Mouse (Mus musculus) heart, embryonic 13.5 days (tissue): ENCODE measurements around the gene Pik3ca. TPM values are rescaled to one million over a fixed set of nuclear protein-coding genes. Genes with fewer than 3 reads are reported as not detected.

Experiments
- ATAC-seq: fragments of 200-750 bp; cut with Nextera tagmentation; 2 replicates; pipeline ENCODE4 v1.8.0; 2017; ENCODE audit warnings: moderate TSS enrichment; ENCODE audit not compliant: insufficient number of reproducible peaks, low FRiP score, low TSS enrichment; ENCODE audit errors: extremely low read depth
- H3K27ac ChIP-seq: fragments of 300-500 bp; sonication (generic); replicated peaks from 2 replicates; pipeline ENCODE4 v1.5.1; 2015; ENCODE audit warnings: moderate library complexity, mild to moderate bottlenecking, inconsistent platforms
- H3K27me3 ChIP-seq: fragments of 300-500 bp; sonication (generic); replicated peaks from 2 replicates; pipeline ENCODE4 v1.6.1; 2015; ENCODE audit warnings: mild to moderate bottlenecking, inconsistent platforms
- H3K36me3 ChIP-seq: fragments of 300-500 bp; sonication (generic); 2 replicates; pipeline ENCODE4 v1.6.1; 2015; ENCODE audit warnings: mild to moderate bottlenecking, inconsistent platforms
- H3K4me1 ChIP-seq: fragments of 300-500 bp; sonication (generic); 2 replicates; pipeline ENCODE4 v1.6.1; 2015; ENCODE audit warnings: inconsistent platforms
- H3K4me2 ChIP-seq: fragments of 300-500 bp; sonication (generic); 2 replicates; pipeline ENCODE4 v1.6.1; 2015; ENCODE audit warnings: inconsistent platforms, mild to moderate bottlenecking, moderate library complexity
- H3K4me3 ChIP-seq: fragments of 300-500 bp; sonication (generic); 2 replicates; pipeline ENCODE4 v1.5.1; 2015; ENCODE audit warnings: moderate library complexity, mild to moderate bottlenecking, inconsistent platforms
- H3K9ac ChIP-seq: fragments of 300-500 bp; sonication (generic); 2 replicates; pipeline ENCODE4 v1.6.1; 2015; ENCODE audit warnings: inconsistent platforms, mild to moderate bottlenecking, moderate library complexity
- H3K9me3 ChIP-seq: fragments of 300-500 bp; sonication (generic); 2 replicates; pipeline ENCODE4 v1.6.1; 2016; ENCODE audit warnings: inconsistent platforms
- WGBS: fragments of 180-500 bp; shearing (Covaris S2); methylation state at CpG from one replicate; pipeline ENCODE4 v1.1.7; 2015; ENCODE audit warnings: mixed read lengths; 5-methylcytosine and 5-hydroxymethylcytosine counted together
- polyA plus RNA-seq: library from polyadenylated mRNA; unstranded; fragments of >200 nt; fragmentation: Nextera tagmentation; extraction: Ambion mirVana; gene quantifications from 2 replicates; pipeline ENCODE4 v1.2.1, GENCODE M21; 2015

The Pik3ca gene
- polyA plus RNA-seq, 1 experiment from 2014 or later: 5.2 TPM

DNA sequence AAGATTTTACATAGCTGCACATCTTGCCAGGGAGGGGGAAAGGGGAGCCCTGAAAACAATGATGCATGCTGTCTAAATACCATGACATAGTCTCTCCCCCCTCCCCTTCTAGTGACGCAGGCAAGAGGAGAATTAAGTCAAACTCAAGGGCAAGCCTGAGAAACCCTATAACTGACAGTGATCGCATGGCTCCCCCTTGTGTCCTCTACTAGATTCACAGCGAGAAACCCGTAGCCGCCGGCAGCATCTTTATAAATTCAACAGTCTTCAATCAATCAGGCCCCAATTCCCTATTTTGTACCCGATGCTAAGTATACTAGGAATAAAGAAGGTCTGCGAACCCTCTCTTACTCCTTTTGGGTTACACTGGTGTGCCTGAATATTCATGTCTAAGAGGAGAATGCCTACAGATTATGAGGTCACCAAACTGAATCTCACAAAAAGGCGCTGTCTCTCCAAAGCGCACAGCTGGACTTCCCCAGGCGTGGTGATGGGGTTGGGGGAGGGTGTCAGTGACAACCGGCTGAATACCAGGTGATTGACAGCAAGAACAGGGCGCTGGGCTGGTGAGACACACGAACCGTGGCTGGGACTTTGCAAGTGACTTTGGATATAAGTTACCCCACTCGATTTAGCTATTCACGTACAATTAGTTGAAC lies 111.3 kb downstream of the Pik3ca start:
- peak overlapping the region; percentile 85 for H3K4me3 ChIP-seq
- H3K36me3 ChIP-seq: peaks cover 7% of the 10 kb centered on the region; the same call in 1 of the 2 replicates
- H3K9ac ChIP-seq: peak overlapping the region; percentile 75
- H3K27ac ChIP-seq: no peak overlapping the region
- H3K4me2 ChIP-seq: peak overlapping the region; percentile 79
- H3K9me3 ChIP-seq: no peaks in the 10 kb centered on the region
- no peak for ATAC-seq
- no peaks in the 10 kb centered on the region for H3K27me3 ChIP-seq
- H3K4me1 ChIP-seq: peaks cover 36% of the 10 kb centered on the region
- WGBS: 3% methylated on average over 17 of the region's 17 CpGs

DNA sequence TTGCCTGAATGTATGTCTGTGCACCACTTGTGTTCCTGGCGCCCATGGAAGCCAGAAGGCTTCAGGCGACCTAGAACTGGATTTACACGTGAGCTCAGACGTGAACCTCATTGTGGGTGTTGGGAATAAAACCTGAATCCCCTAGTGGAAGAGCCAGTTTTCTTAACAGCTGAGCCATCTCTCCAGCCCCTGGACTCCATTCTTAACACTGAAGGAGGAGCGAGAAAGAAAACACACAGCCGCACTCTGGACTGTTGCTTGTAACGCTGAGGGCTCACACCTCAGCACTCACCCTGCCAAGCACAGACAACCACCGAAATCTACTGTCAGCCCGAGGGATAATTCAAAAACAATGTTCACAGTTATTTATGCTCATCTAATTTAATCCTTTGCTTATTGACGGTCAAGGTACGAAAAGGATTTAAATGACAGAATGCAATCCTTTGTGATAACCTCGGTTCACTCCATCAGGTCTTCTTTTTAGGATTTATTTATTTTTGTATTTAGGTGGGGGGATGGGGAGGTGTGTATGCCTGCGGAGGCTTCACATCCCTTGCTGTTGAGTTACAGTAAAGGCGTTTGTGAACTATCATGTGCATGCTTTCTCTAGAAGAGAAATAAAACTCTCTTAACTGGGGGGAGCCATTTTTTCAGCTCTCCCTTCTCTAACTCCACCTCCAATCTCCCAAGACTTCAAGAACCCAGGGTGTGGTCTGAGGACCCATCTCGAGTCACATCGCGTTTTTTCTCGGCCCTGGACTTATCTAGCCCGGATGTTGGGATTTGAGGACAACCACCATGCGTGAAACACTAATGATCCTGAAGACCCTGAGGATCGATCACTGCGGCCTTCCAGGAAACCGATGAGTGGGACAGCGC lies 112.3 kb downstream of the Pik3ca start, which contains the start of gene Zfp639:
Zfp639 (plus strand) TSS at position 764 of the 879 bp plus-strand sequence.
- Histone ChIP-seq H3K4me2 (peak within 1 kb of the TSS; percentile 79), H3K4me3 (peak within 1 kb of the TSS; percentile 85), H3K36me3 (peaks cover 14% of the 10 kb centered on the region), H3K4me1 (peaks cover 36% of the 10 kb centered on the region), H3K27ac (peak within 1 kb of the TSS; percentile 91), H3K9ac (peak within 1 kb of the TSS; percentile 95), H3K9me3 (no peaks in the 10 kb centered on the region), H3K27me3 (no peaks in the 10 kb centered on the region)
- 6% methylated on average over 24 of the region's 24 CpGs for WGBS
- no peak for ATAC-seq

DNA sequence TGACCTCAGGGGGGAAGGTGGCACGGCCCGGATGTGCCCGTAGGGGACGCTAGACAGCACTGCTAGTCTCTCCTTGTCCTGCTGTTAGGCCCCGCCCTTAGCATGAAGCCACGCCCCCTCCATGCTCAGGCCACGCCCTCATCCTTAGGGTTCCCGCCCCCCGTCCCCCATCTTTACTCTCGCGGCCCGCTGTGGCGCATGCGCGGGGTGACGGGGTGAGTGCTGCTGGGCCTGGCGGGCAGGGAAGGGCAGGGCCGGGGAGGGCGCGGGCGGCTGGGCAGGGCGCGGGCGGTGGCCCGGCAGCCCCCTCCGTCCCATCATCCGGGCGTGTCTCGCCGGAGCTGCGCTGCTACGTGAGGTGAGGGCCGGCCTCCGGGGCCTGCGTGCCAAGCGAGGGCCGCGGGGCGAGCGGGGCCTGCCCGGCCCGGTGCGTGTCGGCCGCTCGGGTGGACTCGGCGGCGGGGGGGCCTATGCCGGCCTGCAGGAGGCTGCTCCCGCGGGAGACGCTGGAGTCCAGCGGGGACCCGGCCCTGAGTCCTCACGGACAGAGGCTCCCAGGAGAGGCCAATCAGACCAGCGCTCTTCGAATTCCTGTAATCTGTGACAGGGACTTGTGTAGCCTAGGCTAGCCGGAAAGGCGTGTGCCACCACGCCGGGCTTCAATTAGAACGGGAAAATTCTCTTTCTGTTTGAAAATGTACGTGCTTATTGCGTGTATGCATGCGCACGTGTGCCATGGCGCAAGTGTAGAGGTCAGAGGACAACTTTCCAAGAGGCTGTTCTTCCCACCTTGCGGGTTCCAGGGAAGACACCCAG lies 113.1 kb downstream of the Pik3ca start:
- peak overlapping the region; percentile 85 for H3K4me3 ChIP-seq
- under 1% methylated on average over 65 of the region's 69 CpGs for WGBS
- peak; percentile 94 for ATAC-seq
- peak overlapping the region; percentile 79 for H3K4me2 ChIP-seq
- peak overlapping the region; percentile 95 for H3K9ac ChIP-seq
- H3K9me3 ChIP-seq: no peaks in the 10 kb centered on the region
- peak overlapping the region; percentile 91 for H3K27ac ChIP-seq
- H3K36me3 ChIP-seq: peaks cover 21% of the 10 kb centered on the region
- H3K4me1 ChIP-seq: peaks cover 36% of the 10 kb centered on the region
- no peaks in the 10 kb centered on the region for H3K27me3 ChIP-seq

DNA sequence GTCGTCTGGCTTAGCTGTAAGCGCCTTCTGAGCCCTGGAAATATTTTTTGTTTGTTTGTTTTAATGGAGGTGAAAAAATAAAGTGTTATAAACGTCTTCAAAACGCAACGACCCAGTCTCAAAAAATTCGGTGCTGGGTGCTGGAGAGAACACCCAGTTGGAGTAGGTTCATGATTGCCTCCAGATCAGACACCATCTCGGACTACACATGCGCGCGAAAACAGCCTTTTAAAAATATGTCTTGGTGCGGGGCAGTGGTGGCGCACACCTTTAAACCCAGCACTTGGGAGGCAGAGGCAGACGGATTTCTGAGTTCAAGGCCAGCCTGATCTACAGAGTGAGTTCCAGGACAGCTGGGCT lies 113.7 kb downstream of the Pik3ca start:
- peak overlapping the region; percentile 95 for H3K9ac ChIP-seq
- ATAC-seq: no peak
- peak overlapping the region; percentile 79 for H3K4me2 ChIP-seq
- H3K36me3 ChIP-seq: peaks cover 27% of the 10 kb centered on the region
- peak overlapping the region; percentile 91 for H3K27ac ChIP-seq
- 4% methylated on average over 13 of the region's 13 CpGs for WGBS
- H3K9me3 ChIP-seq: no peaks in the 10 kb centered on the region
- peaks cover 36% of the 10 kb centered on the region for H3K4me1 ChIP-seq
- H3K27me3 ChIP-seq: no peaks in the 10 kb centered on the region
- peak overlapping the region; percentile 85 for H3K4me3 ChIP-seq

DNA sequence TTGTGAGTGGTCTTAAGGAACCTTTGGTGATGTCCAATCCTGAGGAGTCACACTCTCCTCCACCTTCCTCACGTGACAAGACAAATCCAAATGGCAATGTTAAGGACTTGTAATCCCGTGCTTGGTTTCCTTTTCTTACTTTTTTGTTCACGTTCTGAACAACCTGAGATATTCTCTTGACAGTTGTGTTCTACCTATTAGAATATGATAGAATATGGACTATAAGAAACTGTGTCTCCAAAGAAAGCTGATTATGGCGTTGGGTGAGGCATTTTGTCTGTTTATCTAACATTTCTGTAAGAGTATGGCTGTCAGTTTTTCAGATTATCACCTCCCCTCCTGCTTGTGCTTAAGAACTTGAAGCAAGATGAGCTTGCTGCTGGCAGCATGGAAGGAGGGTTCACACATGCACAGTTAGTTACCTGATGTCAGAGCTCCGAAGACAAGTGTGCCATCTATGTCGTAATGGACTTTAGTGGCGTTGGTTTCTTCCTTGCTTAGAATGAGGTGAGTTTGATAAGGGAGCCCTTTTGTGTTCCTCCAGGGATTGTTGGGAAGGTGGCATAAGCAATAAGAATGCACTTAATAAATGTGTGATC lies 115.3 kb downstream of the Pik3ca start:
- H3K4me2 ChIP-seq: no peak overlapping the region
- 79% methylated on average over 7 of the region's 7 CpGs for WGBS
- no peak for ATAC-seq

DNA sequence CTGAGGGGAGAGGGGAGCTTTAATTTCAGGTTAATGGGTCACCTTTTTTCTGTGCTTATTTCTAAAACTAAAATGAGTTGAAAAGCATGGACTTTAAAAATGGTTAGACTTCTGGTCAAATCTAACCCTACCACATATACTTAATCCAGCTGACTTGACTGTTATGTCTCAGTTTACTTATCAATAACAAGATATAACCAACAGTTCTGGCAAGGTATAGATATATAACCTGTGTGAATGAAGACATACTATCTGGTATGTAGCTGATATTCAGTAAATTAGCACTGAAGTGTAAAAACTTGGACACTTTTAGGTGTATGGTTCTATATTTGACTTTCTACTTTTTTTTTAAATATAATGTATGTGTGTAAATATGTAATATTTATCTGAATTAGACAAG lies 116.1 kb downstream of the Pik3ca start:
- no peak overlapping the region for H3K9ac ChIP-seq
- H3K36me3 ChIP-seq: peaks cover 49% of the 10 kb centered on the region
- no peaks in the 10 kb centered on the region for H3K9me3 ChIP-seq
- no peak for ATAC-seq
- peaks cover 36% of the 10 kb centered on the region for H3K4me1 ChIP-seq
- no peak overlapping the region for H3K4me2 ChIP-seq
- H3K4me3 ChIP-seq: no peak overlapping the region
- no peak overlapping the region for H3K27ac ChIP-seq
- no peaks in the 10 kb centered on the region for H3K27me3 ChIP-seq

More for the DNA sequence above, 115.3 kb downstream of the Pik3ca start:
- H3K4me3 ChIP-seq: no peak overlapping the region
- H3K9ac ChIP-seq: no peak overlapping the region
- no peaks in the 10 kb centered on the region for H3K27me3 ChIP-seq
- H3K9me3 ChIP-seq: no peaks in the 10 kb centered on the region
- peaks cover 42% of the 10 kb centered on the region for H3K36me3 ChIP-seq
- no peak overlapping the region for H3K27ac ChIP-seq
- H3K4me1 ChIP-seq: peaks cover 36% of the 10 kb centered on the region

Other genes starting within 250 kb of the Pik3ca start
- 3.3 and 3.9 TPM in 2 replicates for gene Zmat3, start 31.7 kb upstream of the Pik3ca start, polyA plus RNA-seq
- gene Kcnmb3, start 94.6 kb downstream of the Pik3ca start, polyA plus RNA-seq: 0.08 and 0.11 TPM in 2 replicates
- 23.7 and 28.5 TPM in 2 replicates for gene Zfp639, start 112.6 kb downstream of the Pik3ca start, polyA plus RNA-seq
- gene Mfn1, start 131.8 kb downstream of the Pik3ca start, polyA plus RNA-seq: 53.2 and 58.9 TPM in 2 replicates
- gene Gnb4, start 218.9 kb downstream of the Pik3ca start, polyA plus RNA-seq: 50.4 and 53.4 TPM in 2 replicates